Mouse (Mus musculus) neural tube, embryonic 13.5 days (tissue): ENCODE measurements around the gene Iqcn. TPM values are rescaled to one million over a fixed set of nuclear protein-coding genes. Genes with fewer than 3 reads are reported as not detected.

ENCODE experiments used
- ATAC-seq: fragments of 200-750 bp; cut with Nextera tagmentation; 2 replicates; pipeline ENCODE4 v1.8.0; 2017; ENCODE audit warnings: low read depth, mild to moderate bottlenecking, moderate TSS enrichment, moderate library complexity
- H3K27ac ChIP-seq: fragments of 300-500 bp; sonication (generic); replicated peaks from 2 replicates; pipeline ENCODE4 v1.5.1; 2015; ENCODE audit warnings: moderate library complexity, mild to moderate bottlenecking, inconsistent platforms
- H3K27me3 ChIP-seq: fragments of 300-500 bp; sonication (generic); 2 replicates; pipeline ENCODE4 v1.6.1; 2015; ENCODE audit warnings: mild to moderate bottlenecking, inconsistent platforms
- H3K36me3 ChIP-seq: fragments of 300-500 bp; sonication (generic); 2 replicates; pipeline ENCODE4 v1.6.1; 2015; ENCODE audit warnings: mild to moderate bottlenecking, inconsistent platforms
- H3K4me1 ChIP-seq: fragments of 300-500 bp; sonication (generic); replicated peaks from 2 replicates; pipeline ENCODE4 v1.6.1; 2015; ENCODE audit warnings: inconsistent platforms
- H3K4me2 ChIP-seq: fragments of 300-500 bp; sonication (generic); 2 replicates; pipeline ENCODE4 v1.6.1; 2015; ENCODE audit warnings: inconsistent platforms, mild to moderate bottlenecking, moderate library complexity
- H3K4me3 ChIP-seq: fragments of 300-500 bp; sonication (generic); 2 replicates; pipeline ENCODE4 v1.5.1; 2015; ENCODE audit warnings: mild to moderate bottlenecking, inconsistent platforms
- H3K9ac ChIP-seq: fragments of 300-500 bp; sonication (generic); 2 replicates; pipeline ENCODE4 v1.6.1; 2015; ENCODE audit warnings: moderate library complexity, mild to moderate bottlenecking, inconsistent platforms
- H3K9me3 ChIP-seq: fragments of 300-500 bp; sonication (generic); 2 replicates; pipeline ENCODE4 v1.6.1; 2016; ENCODE audit warnings: inconsistent platforms
- WGBS: fragments of 180-500 bp; shearing (Covaris S2); methylation state at CpG from one replicate; pipeline ENCODE4 v1.1.7; 2015; 5-methylcytosine and 5-hydroxymethylcytosine counted together
- polyA plus RNA-seq: library from polyadenylated mRNA; unstranded; fragments of >200 nt; fragmentation: Nextera tagmentation; extraction: Ambion mirVana; gene quantifications from 2 replicates; pipeline ENCODE4 v1.2.1, GENCODE M21; 2015

Gene Iqcn
- polyA plus RNA-seq, 1 experiment from 2014 or later, result 0.17 TPM

GRCm38 (mm10) chr8:70754871-70755660, 51.8 kb downstream of the Iqcn start:
- H3K4me2 ChIP-seq, result peak overlapping the region; percentile 93
- H3K4me1 ChIP-seq, result peaks cover 61% of the 10 kb centered on the region
- no peaks in the 10 kb centered on the region for H3K9me3 ChIP-seq
- 18% methylated on average over 50 of the region's 50 CpGs for WGBS
- peak overlapping the region; percentile 94 for H3K9ac ChIP-seq
- H3K36me3 ChIP-seq, result peaks cover 32% of the 10 kb centered on the region
- H3K4me3 ChIP-seq, result peak overlapping the region; percentile 83
- peak; percentile 56 for ATAC-seq
- H3K27ac ChIP-seq, result peak overlapping the region; percentile 98
- H3K27me3 ChIP-seq, result 0 out of 2 replicates have a peak, but pooled peaks cover 1% of the 10 kb centered on the region

GRCm38 (mm10) chr8:70755661-70756475, 52.6 kb downstream of the Iqcn start:
- H3K4me1 ChIP-seq, result peaks cover 65% of the 10 kb centered on the region
- H3K36me3 ChIP-seq, result peaks cover 32% of the 10 kb centered on the region
- H3K4me3 ChIP-seq, result peak overlapping the region; percentile 83
- no peak for ATAC-seq
- peak overlapping the region; percentile 98 for H3K27ac ChIP-seq
- peak overlapping the region; percentile 94 for H3K9ac ChIP-seq
- H3K9me3 ChIP-seq, result no peaks in the 10 kb centered on the region
- H3K27me3 ChIP-seq, result no peaks in the 10 kb centered on the region
- WGBS, result 82% methylated on average over 24 of the region's 24 CpGs
- peak overlapping the region; percentile 93 for H3K4me2 ChIP-seq

GRCm38 (mm10) chr8:70756476-70757040, 53.3 kb downstream of the Iqcn start:
- peaks cover 69% of the 10 kb centered on the region for H3K4me1 ChIP-seq
- no peaks in the 10 kb centered on the region for H3K9me3 ChIP-seq
- H3K4me3 ChIP-seq, result no peak overlapping the region
- peak overlapping the region; percentile 93; the same call in 1 of the 2 replicates for H3K4me2 ChIP-seq
- 0 out of 2 replicates have a peak overlapping the region, but pooled peaks have one; percentile 0 for H3K9ac ChIP-seq
- WGBS, result 90% methylated on average over 6 of the region's 6 CpGs
- no peak for ATAC-seq
- no peaks in the 10 kb centered on the region for H3K27me3 ChIP-seq
- peaks cover 32% of the 10 kb centered on the region for H3K36me3 ChIP-seq
- H3K27ac ChIP-seq, result no peak overlapping the region

- H3K27me3 ChIP-seq, result no peaks in the 10 kb centered on the region
- H3K9ac ChIP-seq, result peak overlapping the region; percentile 55
- H3K9me3 ChIP-seq, result no peaks in the 10 kb centered on the region
- H3K27ac ChIP-seq, result peak overlapping the region; percentile 46
- H3K4me2 ChIP-seq, result no peak overlapping the region
- H3K4me1 ChIP-seq, result peaks cover 70% of the 10 kb centered on the region
- H3K36me3 ChIP-seq, result peaks cover 32% of the 10 kb centered on the region
- no peak for ATAC-seq
- no peak overlapping the region for H3K4me3 ChIP-seq
- WGBS, result 61% methylated on average over 22 of the region's 22 CpGs
Observed at GRCm38 (mm10) chr8:70757523-70758307, 54.5 kb downstream of the Iqcn start.

GRCm38 (mm10) chr8:70758308-70758615, 55.0 kb downstream of the Iqcn start:
- WGBS, result 69% methylated on average over 7 of the region's 7 CpGs
- H3K4me2 ChIP-seq, result no peak overlapping the region
- ATAC-seq, result no peak
- no peak overlapping the region for H3K4me3 ChIP-seq
- peaks cover 32% of the 10 kb centered on the region for H3K36me3 ChIP-seq
- peak overlapping the region; percentile 46 for H3K27ac ChIP-seq
- H3K9me3 ChIP-seq, result no peaks in the 10 kb centered on the region
- no peaks in the 10 kb centered on the region for H3K27me3 ChIP-seq
- no peak overlapping the region for H3K9ac ChIP-seq
- peaks cover 64% of the 10 kb centered on the region for H3K4me1 ChIP-seq

- Histone ChIP-seq H3K4me1 (peaks cover 62% of the 10 kb centered on the region), H3K4me2 (peak overlapping the region; percentile 96; the same call in 1 of the 2 replicates), H3K27ac (peak overlapping the region; percentile 86), H3K36me3 (peaks cover 32% of the 10 kb centered on the region), H3K9ac (0 out of 2 replicates have a peak overlapping the region, but pooled peaks have one; percentile 92), H3K27me3 (no peaks in the 10 kb centered on the region), H3K4me3 (peak overlapping the region; percentile 71; the same call in 1 of the 2 replicates), H3K9me3 (no peaks in the 10 kb centered on the region)
- ATAC-seq, result no peak
- 67% methylated on average over 19 of the region's 19 CpGs for WGBS
Observed at GRCm38 (mm10) chr8:70758616-70759561, 55.6 kb downstream of the Iqcn start.

GRCm38 (mm10) chr8:70760350-70760749, 57.1 kb downstream of the Iqcn start:
- no peak for ATAC-seq
- Histone ChIP-seq H3K4me1 (peaks cover 58% of the 10 kb centered on the region), H3K4me2 (peak overlapping the region; percentile 96), H3K27ac (peak overlapping the region; percentile 86), H3K9me3 (no peaks in the 10 kb centered on the region), H3K9ac (peak overlapping the region; percentile 92), H3K4me3 (peak overlapping the region; percentile 71), H3K36me3 (peaks cover 32% of the 10 kb centered on the region), H3K27me3 (no peaks in the 10 kb centered on the region)
- WGBS, result under 1% methylated on average over 22 of the region's 22 CpGs

- 0 out of 2 replicates have a peak, but pooled peaks cover 2% of the 10 kb centered on the region for H3K27me3 ChIP-seq
- no peaks in the 10 kb centered on the region for H3K9me3 ChIP-seq
- ATAC-seq, result peak; percentile 94
- peak within 1 kb of the TSS; percentile 92 for H3K9ac ChIP-seq
- peaks cover 31% of the 10 kb centered on the region for H3K36me3 ChIP-seq
- WGBS, result under 1% methylated on average over 55 of the region's 55 CpGs
- H3K4me2 ChIP-seq, result peak within 1 kb of the TSS; percentile 96
- H3K4me1 ChIP-seq, result peaks cover 56% of the 10 kb centered on the region
- peak within 1 kb of the TSS; percentile 86 for H3K27ac ChIP-seq
- peak within 1 kb of the TSS; percentile 71 for H3K4me3 ChIP-seq
Observed at GRCm38 (mm10) chr8:70760775-70761406, 57.6 kb downstream of the Iqcn start, which contains the start of gene Mpv17l2. Mpv17l2 (minus strand) TSS chr8:70760946.

- peaks cover 14% of the 10 kb centered on the region; the same call in 1 of the 2 replicates for H3K27me3 ChIP-seq
- no peak overlapping the region for H3K4me3 ChIP-seq
- H3K9ac ChIP-seq, result no peak overlapping the region
- H3K36me3 ChIP-seq, result peaks cover 21% of the 10 kb centered on the region
- no peaks in the 10 kb centered on the region for H3K9me3 ChIP-seq
- no peak overlapping the region for H3K4me2 ChIP-seq
- peaks cover 55% of the 10 kb centered on the region for H3K4me1 ChIP-seq
- H3K27ac ChIP-seq, result no peak overlapping the region
- WGBS, result 76% methylated on average over 1 of the region's 1 CpGs
- ATAC-seq, result no peak
Observed at GRCm38 (mm10) chr8:70762118-70762517, 58.9 kb downstream of the Iqcn start.

GRCm38 (mm10) chr8:70763354-70763753, 60.1 kb downstream of the Iqcn start:
- Histone ChIP-seq H3K36me3 (peaks cover 21% of the 10 kb centered on the region), H3K4me2 (no peak overlapping the region), H3K27me3 (peaks cover 20% of the 10 kb centered on the region; the same call in 1 of the 2 replicates), H3K27ac (no peak overlapping the region), H3K9me3 (no peaks in the 10 kb centered on the region), H3K9ac (no peak overlapping the region), H3K4me1 (peaks cover 43% of the 10 kb centered on the region), H3K4me3 (no peak overlapping the region)
- no peak for ATAC-seq
- WGBS, result 4% methylated on average over 3 of the region's 3 CpGs
